Mouse (Mus musculus): ENCODE measurements around the gene Gnao1. TPM values are rescaled to one million over a fixed set of nuclear protein-coding genes. Genes with fewer than 3 reads are reported as not detected.

The Gnao1 gene
- polyA plus RNA-seq, 1 experiment from 2014 or later: 38.9 TPM

- H3K4me1 ChIP-seq (replicated peaks; ENCODE audit: control insufficient read depth, insufficient read depth, low read length): no peaks in the 10 kb centered on the region
- H3K9ac ChIP-seq (ENCODE audit: low read depth, low read length): no peak overlapping the region
- no peak for DNase-seq (ENCODE audit: low spot score)
- no peak overlapping the region for H3K4me2 ChIP-seq (replicated peaks; ENCODE audit: low read depth, low read length)
- no peaks in the 10 kb centered on the region for H3K9me3 ChIP-seq (ENCODE audit: control insufficient read depth, low read length)
- no peak overlapping the region for H3K27ac ChIP-seq (ENCODE audit: low read depth, low read length)
- no peaks in the 10 kb centered on the region for H3K36me3 ChIP-seq (ENCODE audit: control insufficient read depth, insufficient read depth, low read length)
- no peak for ATAC-seq (ENCODE audit: low FRiP score)
- H3K4me3 ChIP-seq (ENCODE audit: low read depth, low read length): no peak overlapping the region
- H3K27me3 ChIP-seq (ENCODE audit: control insufficient read depth, insufficient read depth, low read length): no peaks in the 10 kb centered on the region
- WGBS: 36% methylated on average over 8 of the region's 8 CpGs
Observed at GRCm38 (mm10) chr8:93839113-93839512, 29.3 kb downstream of the Gnao1 start.

DNA sequence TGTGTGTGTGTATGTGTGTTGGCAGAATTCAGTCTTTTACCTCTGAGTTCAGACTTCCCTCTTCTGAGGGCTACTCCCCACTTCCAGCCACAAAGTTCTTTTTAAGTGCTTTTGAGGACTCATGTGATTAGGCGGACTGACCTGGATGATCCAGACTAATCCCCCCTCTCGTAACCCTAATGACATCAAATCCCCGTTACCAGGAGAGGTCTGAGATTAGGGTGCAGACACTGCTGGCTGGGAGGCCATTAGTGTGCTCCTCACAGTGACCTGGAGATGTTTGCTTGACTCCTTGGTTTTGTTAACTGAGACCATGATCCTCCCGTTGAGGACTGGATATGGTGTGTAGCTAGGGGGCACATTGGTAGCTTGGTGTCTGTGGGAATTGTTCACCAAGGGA, 30.7 kb downstream of the Gnao1 start:
- no peak overlapping the region for H3K27ac ChIP-seq (ENCODE audit: low read depth, low read length)
- H3K9me3 ChIP-seq (ENCODE audit: control insufficient read depth, low read length): no peaks in the 10 kb centered on the region
- 77% methylated on average over 4 of the region's 4 CpGs for whole genome bisulfite sequencing
- H3K9ac ChIP-seq (ENCODE audit: low read depth, low read length): no peak overlapping the region
- H3K27me3 ChIP-seq (ENCODE audit: control insufficient read depth, insufficient read depth, low read length): no peaks in the 10 kb centered on the region
- DNase-seq (ENCODE audit: low spot score): no peak
- H3K4me2 ChIP-seq (replicated peaks; ENCODE audit: low read depth, low read length): no peak overlapping the region
- H3K4me3 ChIP-seq (ENCODE audit: low read depth, low read length): no peak overlapping the region
- no peaks in the 10 kb centered on the region for H3K36me3 ChIP-seq (ENCODE audit: control insufficient read depth, insufficient read depth, low read length)
- no peaks in the 10 kb centered on the region for H3K4me1 ChIP-seq (replicated peaks; ENCODE audit: control insufficient read depth, insufficient read depth, low read length)
- ATAC-seq (ENCODE audit: low FRiP score): no peak

- H3K4me3 ChIP-seq (ENCODE audit: low read depth, low read length): no peak overlapping the region
- no peak overlapping the region for H3K27ac ChIP-seq (ENCODE audit: low read depth, low read length)
- ATAC-seq (ENCODE audit: low FRiP score) (no peak), DNase-seq (ENCODE audit: low spot score) (no peak)
- no peak overlapping the region for H3K4me2 ChIP-seq (replicated peaks; ENCODE audit: low read depth, low read length)
- WGBS: 57% methylated on average over 10 of the region's 10 CpGs
- no peaks in the 10 kb centered on the region for H3K9me3 ChIP-seq (ENCODE audit: control insufficient read depth, low read length)
- no peak overlapping the region for H3K9ac ChIP-seq (ENCODE audit: low read depth, low read length)
- no peaks in the 10 kb centered on the region for H3K4me1 ChIP-seq (replicated peaks; ENCODE audit: control insufficient read depth, insufficient read depth, low read length)
- no peaks in the 10 kb centered on the region for H3K27me3 ChIP-seq (ENCODE audit: control insufficient read depth, insufficient read depth, low read length)
- H3K36me3 ChIP-seq (ENCODE audit: control insufficient read depth, insufficient read depth, low read length): no peaks in the 10 kb centered on the region
Observed at GRCm38 (mm10) chr8:93840956-93841752, 31.4 kb downstream of the Gnao1 start.

DNA sequence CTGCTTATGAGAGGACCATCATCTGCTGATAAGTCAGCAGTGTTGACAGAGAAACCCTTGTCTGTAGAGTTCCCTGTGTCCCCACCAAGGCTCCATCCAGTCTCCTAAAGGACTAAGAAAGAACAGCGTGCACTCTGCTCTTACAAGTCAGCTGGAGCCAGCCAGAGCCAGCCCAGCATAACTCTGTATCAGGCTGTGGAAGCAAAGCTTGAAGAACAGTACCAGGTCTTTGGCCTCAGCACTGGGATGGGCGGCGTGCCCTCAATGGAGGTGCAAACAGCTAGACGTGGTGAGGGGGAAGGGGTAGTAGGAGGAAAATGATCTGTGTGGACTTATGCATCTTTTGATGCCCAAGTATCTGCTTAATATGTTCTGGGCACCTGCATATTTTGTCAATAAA, 32.8 kb downstream of the Gnao1 start:
- Histone ChIP-seq H3K4me1 (replicated peaks; ENCODE audit: control insufficient read depth, insufficient read depth, low read length) (no peaks in the 10 kb centered on the region), H3K36me3 (ENCODE audit: control insufficient read depth, insufficient read depth, low read length) (no peaks in the 10 kb centered on the region), H3K4me3 (ENCODE audit: low read depth, low read length) (no peak overlapping the region), H3K9ac (ENCODE audit: low read depth, low read length) (no peak overlapping the region), H3K27ac (ENCODE audit: low read depth, low read length) (no peak overlapping the region), H3K9me3 (ENCODE audit: control insufficient read depth, low read length) (no peaks in the 10 kb centered on the region), H3K4me2 (replicated peaks; ENCODE audit: low read depth, low read length) (no peak overlapping the region), H3K27me3 (ENCODE audit: control insufficient read depth, insufficient read depth, low read length) (no peaks in the 10 kb centered on the region)
- WGBS: 93% methylated on average over 4 of the region's 4 CpGs
- ATAC-seq (ENCODE audit: low FRiP score): no peak
- DNase-seq (ENCODE audit: low spot score): no peak

DNA sequence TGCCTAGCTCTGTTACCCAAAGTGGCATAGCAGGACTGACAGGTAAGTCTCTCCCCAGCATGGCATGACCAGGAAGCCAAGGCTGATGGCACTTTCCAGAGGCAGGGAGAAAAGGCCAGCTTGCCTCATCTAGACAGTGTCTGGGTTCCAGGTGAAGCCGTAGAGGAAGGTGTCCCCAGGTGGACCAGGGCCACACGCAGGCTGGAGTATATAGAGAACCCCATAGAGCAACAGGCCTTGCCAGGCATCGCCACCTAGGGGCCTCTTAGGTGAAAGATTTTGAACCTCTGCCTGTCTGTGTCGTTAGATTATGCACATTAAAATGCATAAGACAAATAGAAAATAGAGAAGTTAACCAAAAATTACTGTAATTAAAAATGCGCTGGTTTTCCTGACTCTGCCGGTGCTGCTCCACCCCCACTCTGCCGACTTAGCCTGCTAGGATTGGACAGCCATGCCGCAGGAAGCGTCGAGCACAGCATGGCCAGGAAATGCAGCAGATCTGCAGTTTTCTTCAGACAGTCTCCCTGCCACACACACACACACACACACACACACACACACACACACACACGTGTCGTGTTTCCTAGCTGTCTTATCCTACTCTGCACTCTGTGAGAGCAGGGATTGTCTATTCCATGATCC, 34.2 kb downstream of the Gnao1 start:
- no peak overlapping the region for H3K4me3 ChIP-seq (ENCODE audit: low read depth, low read length)
- H3K4me1 ChIP-seq (replicated peaks; ENCODE audit: control insufficient read depth, insufficient read depth, low read length): no peaks in the 10 kb centered on the region
- H3K36me3 ChIP-seq (ENCODE audit: control insufficient read depth, insufficient read depth, low read length): no peaks in the 10 kb centered on the region
- ATAC-seq (ENCODE audit: low FRiP score): no peak
- H3K4me2 ChIP-seq (replicated peaks; ENCODE audit: low read depth, low read length): no peak overlapping the region
- H3K9ac ChIP-seq (ENCODE audit: low read depth, low read length): no peak overlapping the region
- H3K9me3 ChIP-seq (ENCODE audit: control insufficient read depth, low read length): no peaks in the 10 kb centered on the region
- WGBS: 53% methylated on average over 12 of the region's 12 CpGs
- H3K27ac ChIP-seq (ENCODE audit: low read depth, low read length): no peak overlapping the region
- no peaks in the 10 kb centered on the region for H3K27me3 ChIP-seq (ENCODE audit: control insufficient read depth, insufficient read depth, low read length)
- no peak for DNase-seq (ENCODE audit: low spot score)

GRCm38 (mm10) chr8:93845186-93845585, 35.4 kb downstream of the Gnao1 start:
- no peak overlapping the region for H3K4me2 ChIP-seq (replicated peaks; ENCODE audit: low read depth, low read length)
- no peak for ATAC-seq (ENCODE audit: low FRiP score)
- H3K4me1 ChIP-seq (replicated peaks; ENCODE audit: control insufficient read depth, insufficient read depth, low read length): no peaks in the 10 kb centered on the region
- H3K4me3 ChIP-seq (ENCODE audit: low read depth, low read length): no peak overlapping the region
- no peaks in the 10 kb centered on the region for H3K36me3 ChIP-seq (ENCODE audit: control insufficient read depth, insufficient read depth, low read length)
- no peak overlapping the region for H3K9ac ChIP-seq (ENCODE audit: low read depth, low read length)
- no peak overlapping the region for H3K27ac ChIP-seq (ENCODE audit: low read depth, low read length)
- no peaks in the 10 kb centered on the region for H3K9me3 ChIP-seq (ENCODE audit: control insufficient read depth, low read length)
- WGBS: 86% methylated on average over 1 of the region's 1 CpGs
- no peaks in the 10 kb centered on the region for H3K27me3 ChIP-seq (ENCODE audit: control insufficient read depth, insufficient read depth, low read length)
- no peak for DNase-seq (ENCODE audit: low spot score)

DNA sequence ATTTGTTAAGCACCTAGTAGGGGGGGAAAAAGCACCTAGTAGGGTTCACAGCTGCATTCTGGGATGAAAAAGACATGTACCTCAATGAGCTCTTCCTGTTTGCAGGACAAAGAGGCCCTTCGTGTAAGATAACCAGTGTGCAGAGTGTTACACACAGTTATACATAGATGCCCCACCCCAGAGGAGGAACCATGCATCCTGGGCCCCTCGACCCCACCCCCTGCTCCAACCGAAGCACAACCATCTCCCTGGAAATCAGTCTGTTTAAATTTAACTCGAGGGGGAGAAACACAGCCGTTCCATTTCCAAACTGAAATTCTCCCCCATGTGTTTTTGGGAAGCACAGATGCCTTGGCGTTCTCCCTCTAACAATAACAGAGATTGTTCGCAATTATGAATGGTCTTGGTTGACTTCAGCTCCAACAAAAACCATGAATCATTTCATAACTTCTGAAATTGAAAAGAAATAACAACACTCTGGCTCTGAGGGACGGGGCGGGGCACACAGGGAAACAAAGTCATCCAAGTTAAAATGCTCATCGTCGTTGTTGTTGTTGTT, 42.4 kb downstream of the Gnao1 start:
- no peak overlapping the region for H3K4me2 ChIP-seq (replicated peaks; ENCODE audit: low read depth, low read length)
- H3K27ac ChIP-seq (ENCODE audit: low read depth, low read length): no peak overlapping the region
- 0 out of 2 replicates have a peak, but pooled peaks cover 1% of the 10 kb centered on the region for H3K36me3 ChIP-seq (ENCODE audit: control insufficient read depth, insufficient read depth, low read length)
- H3K4me3 ChIP-seq (ENCODE audit: low read depth, low read length): no peak overlapping the region
- H3K27me3 ChIP-seq (ENCODE audit: control insufficient read depth, insufficient read depth, low read length): no peaks in the 10 kb centered on the region
- DNase-seq (ENCODE audit: low spot score): no peak
- 87% methylated on average over 11 of the region's 11 CpGs for WGBS
- no peak for ATAC-seq (ENCODE audit: low FRiP score)
- H3K9ac ChIP-seq (ENCODE audit: low read depth, low read length): no peak overlapping the region
- no peaks in the 10 kb centered on the region for H3K4me1 ChIP-seq (replicated peaks; ENCODE audit: control insufficient read depth, insufficient read depth, low read length)
- no peaks in the 10 kb centered on the region for H3K9me3 ChIP-seq (ENCODE audit: control insufficient read depth, low read length)

- WGBS: 90% methylated on average over 9 of the region's 9 CpGs
- no peaks in the 10 kb centered on the region for H3K4me1 ChIP-seq (replicated peaks; ENCODE audit: control insufficient read depth, insufficient read depth, low read length)
- 0 out of 2 replicates have a peak, but pooled peaks cover 2% of the 10 kb centered on the region for H3K36me3 ChIP-seq (ENCODE audit: control insufficient read depth, insufficient read depth, low read length)
- H3K4me3 ChIP-seq (ENCODE audit: low read depth, low read length): no peak overlapping the region
- no peaks in the 10 kb centered on the region for H3K9me3 ChIP-seq (ENCODE audit: control insufficient read depth, low read length)
- H3K27me3 ChIP-seq (ENCODE audit: control insufficient read depth, insufficient read depth, low read length): no peaks in the 10 kb centered on the region
- ATAC-seq (ENCODE audit: low FRiP score): no peak
- no peak overlapping the region for H3K9ac ChIP-seq (ENCODE audit: low read depth, low read length)
- H3K27ac ChIP-seq (ENCODE audit: low read depth, low read length): no peak overlapping the region
- no peak overlapping the region for H3K4me2 ChIP-seq (replicated peaks; ENCODE audit: low read depth, low read length)
- DNase-seq (ENCODE audit: low spot score): no peak
Observed at GRCm38 (mm10) chr8:93852851-93853461, 43.2 kb downstream of the Gnao1 start.
